ENCODE assay signal across 28 mouse cellular contexts in the genomic region with DNA sequence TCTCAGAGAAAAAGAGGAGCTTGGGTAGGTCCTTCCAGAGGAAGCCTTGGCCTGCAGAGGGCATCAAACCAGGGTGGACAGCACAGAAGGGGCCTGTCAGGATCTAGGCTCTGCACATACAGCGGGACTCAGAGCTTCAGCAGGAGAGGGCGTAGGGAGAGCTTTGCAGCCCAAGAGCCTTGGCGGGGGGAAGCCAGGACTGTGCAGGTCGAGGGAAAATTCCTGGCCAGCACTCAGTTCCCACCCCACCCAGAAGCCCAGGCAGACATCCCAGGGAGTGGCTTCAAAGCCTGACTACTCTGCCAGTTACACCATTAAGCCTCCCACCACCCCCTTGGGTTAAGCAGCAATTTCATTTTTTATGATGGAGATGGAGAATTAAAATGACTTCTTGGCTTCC.
DNase-seq lines count a peak whose midpoint lies in the region; ATAC-seq and TF ChIP-seq lines count a peak whose summit lies in the region.
"Had no signal": no experiment of that assay in that cellular context is flagged by ENCODE, and none has a peak within 500 bp of the region (broad histone marks: within the 10 kb centered on the region; RNA-seq: fewer than 3 reads in every experiment).

No protein-coding gene starts in this region.

- no peak overlapping the region for H3K4me3 ChIP-seq in cerebellum, adult 2 months (replicated peaks; ENCODE audit: insufficient read depth, low read depth, low read length)
- H3K4me3 ChIP-seq in hindbrain, embryonic 10.5 days = no peak overlapping the region
- H3K4me3 ChIP-seq in hindbrain, embryonic 11.5 days (ENCODE audit: low read depth, low read length) = no peak overlapping the region
- no peak overlapping the region for H3K4me3 ChIP-seq in liver, postnatal 0 days (ENCODE audit: low read depth, low read length)
- no peak overlapping the region for H3K4me3 ChIP-seq in liver, embryonic 12.5 days
- H3K4me3 ChIP-seq in E14TG2a.4 (replicated peaks; ENCODE audit: low read length) = peak overlapping the region; percentile 43; the same call in 1 of the 2 replicates
- H3K4me3 ChIP-seq: embryonic facial prominence, embryonic 12.5 days; heart, embryonic 12.5 days; hindbrain, embryonic 15.5 days; limb, embryonic 15.5 days; lung, embryonic 15.5 days; midbrain, embryonic 13.5 days had no signal

- H3K9ac ChIP-seq in hindbrain, embryonic 11.5 days (ENCODE audit: low read depth, low read length) = no peak overlapping the region
- H3K9ac ChIP-seq in liver, postnatal 0 days (replicated peaks) = no peak overlapping the region
- no peak overlapping the region for H3K9ac ChIP-seq in liver, embryonic 12.5 days
- H3K9ac ChIP-seq: embryonic facial prominence, embryonic 12.5 days; heart, embryonic 12.5 days; hindbrain, embryonic 15.5 days; limb, embryonic 15.5 days; liver, embryonic 14.5 days; lung, embryonic 15.5 days; midbrain, embryonic 13.5 days had no signal

- TF ChIP-seq EP300 in liver, postnatal 0 days (IDR thresholded peaks at IDR 0.05; ENCODE audit: low read depth) = no peak

- H3K27me3 ChIP-seq in cerebellum, adult 2 months (ENCODE audit: control insufficient read depth, insufficient read depth, low read length) = no peaks in the 10 kb centered on the region
- H3K27me3 ChIP-seq in hindbrain, embryonic 10.5 days (ENCODE audit: insufficient read depth, poor library complexity, severe bottlenecking) = no peaks in the 10 kb centered on the region
- H3K27me3 ChIP-seq in hindbrain, embryonic 11.5 days (ENCODE audit: control insufficient read depth, insufficient read depth, low read length) = no peaks in the 10 kb centered on the region
- H3K27me3 ChIP-seq in liver, postnatal 0 days (ENCODE audit: insufficient read depth, low read length) = no peaks in the 10 kb centered on the region
- H3K27me3 ChIP-seq in liver, embryonic 12.5 days (replicated peaks) = no peaks in the 10 kb centered on the region; the same call in 1 of the 2 replicates
- H3K27me3 ChIP-seq in E14TG2a.4 (ENCODE audit: insufficient read depth, low read length) = no peaks in the 10 kb centered on the region
- H3K27me3 ChIP-seq: CH12.LX; embryonic facial prominence, embryonic 12.5 days; heart, embryonic 12.5 days; hindbrain, embryonic 15.5 days; limb, embryonic 15.5 days; lung, embryonic 15.5 days; midbrain, embryonic 13.5 days had no signal

- peaks cover 4% of the 10 kb centered on the region; the same call in 1 of the 2 replicates for H3K9me3 ChIP-seq in hindbrain, embryonic 10.5 days
- no peaks in the 10 kb centered on the region for H3K9me3 ChIP-seq in hindbrain, embryonic 11.5 days (ENCODE audit: control insufficient read depth, low read length)
- H3K9me3 ChIP-seq in liver, postnatal 0 days (ENCODE audit: low read length) = no peaks in the 10 kb centered on the region
- no peaks in the 10 kb centered on the region; the same call in 1 of the 2 replicates for H3K9me3 ChIP-seq in liver, embryonic 12.5 days (replicated peaks)
- H3K9me3 ChIP-seq in E14TG2a.4 (ENCODE audit: low read length) = peaks cover 12% of the 10 kb centered on the region
- H3K9me3 ChIP-seq: embryonic facial prominence, embryonic 12.5 days; G1E; hindbrain, embryonic 15.5 days; limb, embryonic 15.5 days; lung, embryonic 15.5 days had no signal

- H3K4me1 ChIP-seq in cerebellum, adult 2 months (ENCODE audit: control insufficient read depth, insufficient read depth, low read length) = no peaks in the 10 kb centered on the region
- H3K4me1 ChIP-seq in hindbrain, embryonic 10.5 days (replicated peaks) = peaks cover 36% of the 10 kb centered on the region
- H3K4me1 ChIP-seq in hindbrain, embryonic 11.5 days (replicated peaks; ENCODE audit: control insufficient read depth, insufficient read depth, low read length) = no peaks in the 10 kb centered on the region
- H3K4me1 ChIP-seq in liver, postnatal 0 days (ENCODE audit: insufficient read depth) = peaks cover 3% of the 10 kb centered on the region; the same call in 1 of the 2 replicates
- H3K4me1 ChIP-seq in liver, embryonic 12.5 days = peaks cover 7% of the 10 kb centered on the region; the same call in 1 of the 2 replicates
- peaks cover 60% of the 10 kb centered on the region for H3K4me1 ChIP-seq in E14TG2a.4 (replicated peaks; ENCODE audit: low read depth, low read length)

- no peak for DNase-seq in cerebellum, adult 2 months
- no peak for DNase-seq in cerebellum, postnatal 10 days
- no peak for DNase-seq in hindbrain, embryonic 10.5 days (ENCODE audit: low spot score)
- no peak for DNase-seq in hindbrain, embryonic 11.5 days (ENCODE audit: low spot score)
- peak; percentile 9 for DNase-seq in liver, postnatal 0 days
- no peak for DNase-seq in layer of hippocampus, adult 9-10 months (ENCODE audit: low spot score)
- DNase-seq: adrenal gland, adult 8-10 months; cerebellum, adult 9-10 months; embryo, embryonic 11 days; gastrocnemius, postnatal 10 days; heart, postnatal 4 days; left cerebral cortex, postnatal 4 days; thymus, adult 2 months; thymus, postnatal 36 days had no signal

- H3K36me3 ChIP-seq in hindbrain, embryonic 10.5 days = no peaks in the 10 kb centered on the region
- H3K36me3 ChIP-seq in hindbrain, embryonic 11.5 days (ENCODE audit: control insufficient read depth, insufficient read depth, low read length) = no peaks in the 10 kb centered on the region
- no peaks in the 10 kb centered on the region for H3K36me3 ChIP-seq in liver, postnatal 0 days (replicated peaks; ENCODE audit: insufficient read depth, low read length)
- H3K36me3 ChIP-seq in liver, embryonic 12.5 days = no peaks in the 10 kb centered on the region
- H3K36me3 ChIP-seq in E14TG2a.4 (ENCODE audit: insufficient read depth, low read length) = no peaks in the 10 kb centered on the region
- H3K36me3 ChIP-seq: embryonic facial prominence, embryonic 12.5 days; G1E; heart, embryonic 12.5 days; hindbrain, embryonic 15.5 days; limb, embryonic 15.5 days; lung, embryonic 15.5 days; midbrain, embryonic 13.5 days had no signal

- TF ChIP-seq POLR2A in cerebellum, adult 2 months (IDR thresholded peaks at IDR 0.05; ENCODE audit: borderline replicate concordance, insufficient read depth, low read length) = no peak

- no peak overlapping the region for H3K27ac ChIP-seq in cerebellum, adult 2 months (ENCODE audit: insufficient read depth, low read length)
- H3K27ac ChIP-seq in hindbrain, embryonic 10.5 days = 0 out of 2 replicates have a peak overlapping the region, but pooled peaks have one; percentile 18
- H3K27ac ChIP-seq in hindbrain, embryonic 11.5 days (ENCODE audit: low read depth, low read length) = no peak overlapping the region
- no peak overlapping the region for H3K27ac ChIP-seq in liver, postnatal 0 days (ENCODE audit: low read depth)
- no peak overlapping the region for H3K27ac ChIP-seq in liver, embryonic 12.5 days
- H3K27ac ChIP-seq: embryonic facial prominence, embryonic 12.5 days; hindbrain, embryonic 15.5 days; limb, embryonic 15.5 days; liver, embryonic 14.5 days; lung, embryonic 15.5 days; macrophage; midbrain, embryonic 13.5 days had no signal

- 64% methylated on average over 4 of the region's 4 CpGs for WGBS in cerebellum, adult 2 months
- WGBS in hindbrain, embryonic 10.5 days = 81% methylated on average over 4 of the region's 4 CpGs
- WGBS in hindbrain, embryonic 11.5 days = 78% methylated on average over 4 of the region's 4 CpGs
- WGBS in liver, postnatal 0 days (ENCODE audit: insufficient replicate concordance) = 91% methylated on average over 4 of the region's 4 CpGs
- 75% methylated on average over 4 of the region's 4 CpGs for WGBS in liver, embryonic 12.5 days (ENCODE audit: insufficient replicate concordance)

- ATAC-seq in hindbrain, embryonic 11.5 days (ENCODE audit: low FRiP score) = no peak
- ATAC-seq in liver, postnatal 0 days = no peak
- ATAC-seq in liver, embryonic 12.5 days = no peak
- ATAC-seq: forebrain, embryonic 16.5 days; inflammation-experienced regulatory T-cells, adult 6 months; midbrain, embryonic 13.5 days had no signal

- no peak overlapping the region for H3K4me2 ChIP-seq in hindbrain, embryonic 11.5 days (replicated peaks; ENCODE audit: low read depth, low read length)
- no peak overlapping the region for H3K4me2 ChIP-seq in liver, postnatal 0 days (ENCODE audit: low read depth, low read length)
- H3K4me2 ChIP-seq in liver, embryonic 12.5 days = no peak overlapping the region
- H3K4me2 ChIP-seq: embryonic facial prominence, embryonic 12.5 days; heart, embryonic 12.5 days; hindbrain, embryonic 15.5 days; limb, embryonic 15.5 days; lung, embryonic 15.5 days; midbrain, embryonic 13.5 days had no signal

- peak; percentile 9; the same call in 1 of the 2 replicates for TF ChIP-seq CTCF in cerebellum, adult 2 months (IDR thresholded peaks at IDR 0.05; ENCODE audit: borderline replicate concordance, insufficient read depth, low read depth, low read length)
- TF ChIP-seq CTCF in liver, postnatal 0 days (IDR thresholded peaks at IDR 0.05; ENCODE audit: low read depth) = 0 out of 2 replicates have a peak, but pooled peaks have one; percentile 7
- no peak for TF ChIP-seq CTCF in E14TG2a.4 (conservative IDR thresholded peaks at IDR 0.05; ENCODE audit: low read length)
